Mouse (Mus musculus) forebrain, embryonic 14.5 days (tissue): Measurements from ENCODE around the gene Il12a. TPM values are rescaled to one million over a fixed set of nuclear protein-coding genes. Genes with fewer than 3 reads are reported as not detected.

Experiments
- ATAC-seq: fragments of 200-750 bp; cut with Nextera tagmentation; 2 replicates; pipeline ENCODE4 v1.8.0; 2017; ENCODE audit warnings: mild to moderate bottlenecking, moderate library complexity
- DNase-seq: peaks from one replicate; pipeline ENCODE4 v3.0.0-alpha.2; 2015; ENCODE audit warnings: low spot score
- H3K27ac ChIP-seq: fragments of 300-500 bp; sonication (generic); 2 replicates; pipeline ENCODE4 v1.5.1; 2014; ENCODE audit warnings: low read depth, mild to moderate bottlenecking, control low read depth, low read length, moderate library complexity
- H3K27me3 ChIP-seq: fragments of 300-500 bp; sonication (generic); replicated peaks from 2 replicates; pipeline ENCODE4 v1.6.1; 2014; ENCODE audit warnings: low read length, control low read depth, mixed read lengths; ENCODE audit not compliant: control insufficient read depth, insufficient read depth
- H3K36me3 ChIP-seq: fragments of 300-500 bp; sonication (generic); 2 replicates; pipeline ENCODE4 v1.6.1; 2014; ENCODE audit warnings: low read length, control low read depth; ENCODE audit not compliant: control insufficient read depth, insufficient read depth
- H3K4me1 ChIP-seq: fragments of 300-500 bp; sonication (generic); 2 replicates; pipeline ENCODE4 v1.6.1; 2014; ENCODE audit warnings: antibody characterized with exemption, low read length, control low read depth; ENCODE audit not compliant: control insufficient read depth, insufficient read depth
- H3K4me2 ChIP-seq: fragments of 300-500 bp; sonication (generic); 2 replicates; pipeline ENCODE4 v1.6.1; 2014; ENCODE audit warnings: mild to moderate bottlenecking, control low read depth, low read length
- H3K4me3 ChIP-seq: fragments of 300-500 bp; sonication (generic); 2 replicates; pipeline ENCODE4 v1.5.1; 2014; ENCODE audit warnings: low read depth, low read length, control low read depth
- H3K9ac ChIP-seq: fragments of 300-500 bp; sonication (generic); 2 replicates; pipeline ENCODE4 v1.6.1; 2014; ENCODE audit warnings: mild to moderate bottlenecking, low read length, control low read depth, moderate library complexity
- H3K9me3 ChIP-seq: fragments of 300-500 bp; sonication (generic); replicated peaks from 2 replicates; pipeline ENCODE4 v1.6.1; 2016; ENCODE audit warnings: low read length, control low read depth, mixed read lengths; ENCODE audit not compliant: control insufficient read depth
- WGBS: fragments of 180-500 bp; shearing (Covaris S2); extraction: QIAGEN DNeasy Blood & Tissue Kit; methylation state at CpG from one replicate; pipeline ENCODE4 v1.1.7; 2014; 5-methylcytosine and 5-hydroxymethylcytosine counted together
- polyA plus RNA-seq: library from polyadenylated mRNA; unstranded; fragments of >200 nt; fragmentation: Nextera tagmentation; extraction: Ambion mirVana; gene quantifications from 2 replicates; pipeline ENCODE4 v1.2.1, GENCODE M21; 2014

The Il12a gene
- polyA plus RNA-seq, 1 experiment from 2014 or later: 0.29 TPM

DNA sequence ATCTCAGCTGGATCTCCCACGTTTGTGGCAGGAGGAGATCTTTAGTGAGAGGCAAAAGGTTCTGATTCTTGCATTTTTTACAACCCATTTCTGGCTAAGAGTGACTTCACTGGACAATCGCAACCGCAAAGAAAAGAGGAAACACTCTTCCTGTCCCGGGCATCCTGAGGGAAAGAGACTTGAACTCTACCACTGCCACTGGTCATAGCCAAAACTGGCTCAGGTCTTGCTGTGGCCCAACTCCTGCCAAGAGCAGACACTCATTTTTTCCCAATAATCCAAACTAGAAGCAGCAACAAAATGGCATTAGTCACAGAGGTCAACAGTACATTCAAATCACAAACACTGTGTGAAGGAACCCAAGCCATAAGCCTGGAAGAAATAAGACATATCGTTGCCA, 28.1 kb upstream of the Il12a start:
- Histone ChIP-seq H3K9ac (no peak overlapping the region), H3K4me2 (no peak overlapping the region), H3K36me3 (no peaks in the 10 kb centered on the region), H3K4me1 (no peaks in the 10 kb centered on the region), H3K4me3 (no peak overlapping the region), H3K27ac (no peak overlapping the region), H3K27me3 (no peaks in the 10 kb centered on the region), H3K9me3 (no peaks in the 10 kb centered on the region)
- ATAC-seq (no peak), DNase-seq (no peak)
- WGBS: 83% methylated on average over 5 of the region's 5 CpGs

DNA sequence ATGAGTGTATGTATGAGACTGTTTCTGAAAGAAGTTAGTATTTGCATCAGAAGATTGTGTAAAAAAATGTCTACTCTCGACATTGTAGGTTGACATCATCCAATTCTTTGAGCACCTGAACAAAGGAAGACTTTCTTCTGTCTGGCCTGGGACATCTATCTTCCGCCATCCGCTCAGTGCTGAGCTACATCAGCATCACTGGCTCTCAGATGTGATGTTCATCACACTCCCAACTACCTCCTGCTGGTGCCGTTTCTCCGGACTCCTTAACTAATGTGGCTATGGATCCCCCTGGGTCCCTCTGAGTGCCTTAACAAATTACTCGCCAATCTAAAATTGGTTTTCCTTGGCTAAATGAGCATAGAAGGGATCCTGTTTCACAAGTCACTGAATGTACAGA, 26.1 kb upstream of the Il12a start:
- Histone ChIP-seq H3K36me3 (no peaks in the 10 kb centered on the region), H3K9me3 (no peaks in the 10 kb centered on the region), H3K9ac (no peak overlapping the region), H3K4me1 (no peaks in the 10 kb centered on the region), H3K4me2 (no peak overlapping the region), H3K4me3 (no peak overlapping the region), H3K27ac (no peak overlapping the region), H3K27me3 (no peaks in the 10 kb centered on the region)
- WGBS: 81% methylated on average over 6 of the region's 6 CpGs
- no peak for DNase-seq
- ATAC-seq: no peak

DNA sequence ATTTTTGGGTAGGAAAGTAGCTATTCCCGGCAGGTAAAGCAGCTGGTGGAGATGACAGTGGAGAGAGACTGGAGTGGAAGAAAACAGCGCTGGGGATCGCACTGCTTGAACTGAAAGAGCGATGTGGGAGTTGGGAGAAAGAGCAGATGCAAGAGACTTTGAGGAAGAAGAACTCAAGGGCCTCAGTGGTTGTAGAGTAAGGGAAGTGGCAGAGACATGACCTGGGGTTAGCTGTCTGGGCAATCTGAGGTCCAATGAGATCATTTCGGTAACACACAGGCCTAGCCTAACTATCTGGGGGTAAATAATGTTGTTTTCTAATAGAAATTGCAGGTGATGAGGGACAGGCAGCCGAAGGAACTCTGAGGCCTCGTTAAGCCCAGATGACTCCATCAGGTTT, 24.1 kb upstream of the Il12a start:
- no peak overlapping the region for H3K27ac ChIP-seq
- 89% methylated on average over 7 of the region's 7 CpGs for WGBS
- H3K9ac ChIP-seq: no peak overlapping the region
- no peaks in the 10 kb centered on the region for H3K9me3 ChIP-seq
- ATAC-seq: no peak
- H3K36me3 ChIP-seq: no peaks in the 10 kb centered on the region
- no peak overlapping the region for H3K4me3 ChIP-seq
- DNase-seq: no peak
- no peaks in the 10 kb centered on the region for H3K27me3 ChIP-seq
- H3K4me2 ChIP-seq: no peak overlapping the region
- H3K4me1 ChIP-seq: no peaks in the 10 kb centered on the region

DNA sequence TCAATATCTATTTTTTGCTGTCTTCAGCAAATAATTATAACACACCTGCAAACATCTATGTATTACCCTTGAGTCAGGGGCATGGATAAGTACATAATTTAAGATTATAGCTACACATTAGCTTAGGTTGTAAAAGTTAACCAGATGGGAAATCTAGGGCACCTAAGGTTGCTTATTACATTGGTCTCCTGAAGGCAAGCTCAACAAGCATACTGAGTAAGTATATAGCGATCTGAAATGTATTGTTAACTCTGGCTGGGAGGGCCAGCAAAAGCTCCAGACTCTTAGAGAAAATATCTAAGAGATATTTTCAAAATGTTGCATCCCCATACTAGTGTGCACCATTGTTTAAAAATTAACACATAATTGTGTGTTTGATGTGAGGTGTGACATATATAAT, 22.6 kb upstream of the Il12a start:
- no peak for ATAC-seq
- no peaks in the 10 kb centered on the region for H3K4me1 ChIP-seq

GRCm38 (mm10) chr3:68669418-68669974, 20.9 kb upstream of the Il12a start:
- no peaks in the 10 kb centered on the region for H3K36me3 ChIP-seq
- H3K4me2 ChIP-seq: no peak overlapping the region
- H3K4me3 ChIP-seq: no peak overlapping the region
- no peaks in the 10 kb centered on the region for H3K27me3 ChIP-seq
- no peak overlapping the region for H3K27ac ChIP-seq
- DNase-seq (no peak), ATAC-seq (no peak)
- WGBS: 70% methylated on average over 5 of the region's 5 CpGs
- H3K9me3 ChIP-seq: no peaks in the 10 kb centered on the region
- H3K9ac ChIP-seq: no peak overlapping the region
- H3K4me1 ChIP-seq: no peaks in the 10 kb centered on the region

More for the DNA sequence above, 22.6 kb upstream of the Il12a start:
- H3K36me3 ChIP-seq: no peaks in the 10 kb centered on the region
- H3K27me3 ChIP-seq: no peaks in the 10 kb centered on the region
- DNase-seq: no peak
- WGBS: 92% methylated on average over 1 of the region's 1 CpGs
- H3K9me3 ChIP-seq: no peaks in the 10 kb centered on the region
- H3K4me2 ChIP-seq: no peak overlapping the region
- H3K4me3 ChIP-seq: no peak overlapping the region
- no peak overlapping the region for H3K27ac ChIP-seq
- H3K9ac ChIP-seq: no peak overlapping the region

DNA sequence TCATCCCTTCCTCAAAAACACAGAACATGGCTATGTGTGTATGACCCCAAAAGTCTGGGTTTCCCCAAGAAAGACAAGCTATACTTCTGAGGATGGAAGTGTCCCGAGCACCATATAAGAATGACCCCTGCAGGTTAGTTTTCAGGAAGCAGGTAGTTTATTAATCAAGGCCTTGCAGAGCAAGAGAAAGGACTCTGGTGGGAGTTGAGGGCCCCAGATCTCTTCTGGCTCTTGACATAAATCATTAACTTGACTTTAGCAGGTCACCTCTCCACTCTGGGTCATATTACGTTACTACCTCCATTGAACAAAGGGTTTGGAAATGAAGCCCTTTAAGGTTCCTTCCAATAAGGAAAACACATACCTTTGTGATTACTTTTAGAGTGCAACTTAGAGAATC, 15.7 kb upstream of the Il12a start:
- Histone ChIP-seq H3K9ac (no peak overlapping the region), H3K4me1 (no peaks in the 10 kb centered on the region), H3K9me3 (no peaks in the 10 kb centered on the region), H3K4me3 (no peak overlapping the region), H3K36me3 (no peaks in the 10 kb centered on the region), H3K27me3 (no peaks in the 10 kb centered on the region), H3K27ac (no peak overlapping the region), H3K4me2 (no peak overlapping the region)
- DNase-seq: no peak
- WGBS: 84% methylated on average over 2 of the region's 2 CpGs
- ATAC-seq: no peak

GRCm38 (mm10) chr3:68675216-68675835, 15.1 kb upstream of the Il12a start:
- ATAC-seq (no peak), DNase-seq (no peak)
- Histone ChIP-seq H3K27ac (no peak overlapping the region), H3K27me3 (no peaks in the 10 kb centered on the region), H3K9ac (no peak overlapping the region), H3K9me3 (no peaks in the 10 kb centered on the region), H3K4me3 (no peak overlapping the region), H3K4me2 (no peak overlapping the region), H3K4me1 (no peaks in the 10 kb centered on the region), H3K36me3 (no peaks in the 10 kb centered on the region)
- WGBS: 91% methylated on average over 12 of the region's 12 CpGs

GRCm38 (mm10) chr3:68675980-68676678, 14.3 kb upstream of the Il12a start:
- H3K4me2 ChIP-seq: no peak overlapping the region
- H3K36me3 ChIP-seq: no peaks in the 10 kb centered on the region

DNA sequence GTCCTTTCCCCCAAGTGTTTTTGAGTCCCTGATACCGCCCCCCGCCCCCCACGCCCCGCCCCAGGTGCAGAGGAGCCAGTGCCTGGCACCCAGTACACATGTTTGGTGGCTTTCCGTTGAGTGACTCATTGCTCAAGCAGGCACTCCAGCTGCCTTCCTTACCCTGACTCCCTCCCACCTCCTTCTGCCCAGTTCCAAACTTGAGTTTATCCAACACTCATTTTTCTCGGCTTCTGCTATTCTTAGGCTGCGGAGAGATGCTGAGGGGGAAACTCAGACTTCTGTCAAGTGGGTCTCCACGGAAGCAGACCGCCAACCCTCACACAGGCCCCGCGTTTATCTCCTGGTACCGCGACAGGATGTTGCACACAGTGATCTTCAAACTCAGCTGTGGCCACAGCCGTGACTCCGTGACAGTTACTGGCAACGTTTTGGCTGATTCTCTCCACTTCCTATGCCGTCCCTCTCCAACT, 13.6 kb upstream of the Il12a start:
- DNase-seq (no peak), ATAC-seq (no peak)

More at GRCm38 (mm10) chr3:68675980-68676678, 14.3 kb upstream of the Il12a start:
- no peak overlapping the region for H3K4me3 ChIP-seq
- WGBS: 82% methylated on average over 10 of the region's 10 CpGs
- DNase-seq: no peak
- H3K9ac ChIP-seq: no peak overlapping the region
- no peaks in the 10 kb centered on the region for H3K27me3 ChIP-seq
- no peaks in the 10 kb centered on the region for H3K9me3 ChIP-seq
- ATAC-seq: no peak
- no peaks in the 10 kb centered on the region for H3K4me1 ChIP-seq
- no peak overlapping the region for H3K27ac ChIP-seq

More for the DNA sequence above, 13.6 kb upstream of the Il12a start:
- H3K36me3 ChIP-seq: no peaks in the 10 kb centered on the region
- no peak overlapping the region for H3K4me2 ChIP-seq
- no peak overlapping the region for H3K9ac ChIP-seq
- H3K27ac ChIP-seq: no peak overlapping the region
- 57% methylated on average over 17 of the region's 17 CpGs for whole genome bisulfite sequencing
- H3K4me3 ChIP-seq: no peak overlapping the region
- H3K4me1 ChIP-seq: no peaks in the 10 kb centered on the region
- no peaks in the 10 kb centered on the region for H3K9me3 ChIP-seq
- H3K27me3 ChIP-seq: no peaks in the 10 kb centered on the region
